Mouse (Mus musculus): ENCODE measurements around the gene BC030867. TPM values are rescaled to one million over a fixed set of nuclear protein-coding genes. Genes with fewer than 3 reads are reported as not detected.

BC030867 gene
- total and polyA plus RNA-seq, 3 experiments = 20.0 to 51.7 (median 36.2) TPM

DNA sequence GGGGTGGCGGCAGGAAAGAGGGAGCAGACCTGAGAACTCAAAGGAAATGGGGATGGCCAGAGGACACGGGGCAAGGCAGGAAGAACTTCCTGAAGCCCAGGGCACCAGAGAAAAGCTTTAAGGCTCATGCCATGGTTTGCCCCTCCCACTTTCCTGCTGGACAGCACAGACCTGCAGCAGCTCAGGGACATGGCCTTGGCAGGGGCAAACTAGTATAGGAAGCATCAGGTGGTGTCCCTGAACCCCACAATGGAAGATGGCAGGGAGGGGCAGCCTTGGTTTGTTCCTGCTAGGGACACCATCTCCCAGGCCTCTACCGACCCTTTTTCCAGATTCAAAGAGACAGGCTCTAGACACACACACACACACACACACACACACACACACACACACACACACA lies 56.7 kb downstream of the BC030867 start:
- TF ChIP-seq MXI1 (IDR thresholded peaks at IDR 0.05; ENCODE audit: low read depth, low read length) (no peak), GATA1 (IDR thresholded peaks at IDR 0.05; ENCODE audit: low read depth, low read length) (no peak), E2F4 (IDR thresholded peaks at IDR 0.05; ENCODE audit: borderline replicate concordance, low read depth, low read length) (no peak), POLR2A (IDR thresholded peaks at IDR 0.05; ENCODE audit: control insufficient read depth in 1 of 2, insufficient read depth in 1 of 2, low read depth in 1 of 2, low read length in 2 of 2, poor library complexity in 1 of 2) (no peak; a peak in 1 of 4 replicates), ELF1 (IDR thresholded peaks at IDR 0.05; ENCODE audit: low read depth, low read length) (no peak), NELFE (IDR thresholded peaks at IDR 0.05; ENCODE audit: low read depth, low read length) (no peak)
- H3K9me3 ChIP-seq (replicated peaks; ENCODE audit: insufficient read depth, low read length) = no peaks in the 10 kb centered on the region
- H3K79me2 ChIP-seq (ENCODE audit: control insufficient read depth, insufficient read depth, low read length, poor library complexity) = no peaks in the 10 kb centered on the region
- H3K27ac ChIP-seq (ENCODE audit: control insufficient read depth, low read depth, low read length) = no peak overlapping the region
- peaks cover 0 to 5% of the 10 kb centered on the region in 2 experiments; a peak in 2 of 4 replicates for H3K36me3 ChIP-seq (ENCODE audit: control insufficient read depth in 1 of 2, insufficient read depth in 2 of 2, low read length in 2 of 2)
- no peak overlapping the region for H3K4me3 ChIP-seq (ENCODE audit: control insufficient read depth in 1 of 2, insufficient read depth in 1 of 2, low read depth in 2 of 2, low read length in 2 of 2)
- DNase-seq (ENCODE audit: low read depth, low spot score) = no peak
- peaks cover 0 to 7% of the 10 kb centered on the region in 2 experiments; a peak in 2 of 4 replicates for H3K4me1 ChIP-seq (ENCODE audit: control insufficient read depth in 1 of 2, insufficient read depth in 2 of 2, low read length in 2 of 2)
- no peaks in the 10 kb centered on the region for H3K27me3 ChIP-seq (ENCODE audit: control insufficient read depth in 1 of 2, insufficient read depth in 2 of 2, low read length in 2 of 2)
- H3K9ac ChIP-seq (ENCODE audit: control insufficient read depth, low read depth, low read length, poor library complexity, severe bottlenecking) = no peak overlapping the region

DNA sequence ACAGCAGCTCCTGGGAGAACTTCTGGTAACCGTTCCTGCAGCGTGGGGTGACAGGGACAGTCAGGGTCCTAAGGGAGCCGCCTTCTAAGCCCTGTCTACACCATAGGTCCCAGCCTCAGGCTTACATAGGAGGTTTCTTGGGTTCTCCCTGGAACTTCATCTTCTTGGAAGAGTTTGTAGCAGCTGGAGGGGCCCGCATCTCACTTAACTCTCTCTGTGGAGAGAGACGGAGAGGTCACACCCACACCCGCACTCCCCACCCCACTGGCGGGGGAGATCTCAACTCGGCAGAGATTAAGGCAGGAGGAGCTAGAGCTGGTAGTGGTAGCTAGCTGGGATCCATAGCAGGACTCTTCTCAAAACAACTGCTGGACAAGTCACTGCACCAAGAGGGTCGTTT lies 59.4 kb downstream of the BC030867 start:
- no peak for DNase-seq (ENCODE audit: low read depth, low spot score)
- Histone ChIP-seq H3K27ac (ENCODE audit: control insufficient read depth, low read depth, low read length) (no peak overlapping the region), H3K9me3 (replicated peaks; ENCODE audit: insufficient read depth, low read length) (no peaks in the 10 kb centered on the region), H3K4me1 (ENCODE audit: control insufficient read depth in 1 of 2, insufficient read depth in 2 of 2, low read length in 2 of 2) (peaks cover 0 to 7% of the 10 kb centered on the region in 2 experiments; a peak in 2 of 4 replicates), H3K36me3 (ENCODE audit: control insufficient read depth in 1 of 2, insufficient read depth in 2 of 2, low read length in 2 of 2) (peaks cover 2 to 5% of the 10 kb centered on the region in 2 experiments; a peak in 3 of 4 replicates), H3K79me2 (ENCODE audit: control insufficient read depth, insufficient read depth, low read length, poor library complexity) (peaks cover under 1% of the 10 kb centered on the region; the same call in 1 of the 2 replicates), H3K9ac (ENCODE audit: control insufficient read depth, low read depth, low read length, poor library complexity, severe bottlenecking) (no peak overlapping the region), H3K4me3 (ENCODE audit: control insufficient read depth in 1 of 2, insufficient read depth in 1 of 2, low read depth in 2 of 2, low read length in 2 of 2) (no peak overlapping the region), H3K27me3 (ENCODE audit: control insufficient read depth in 1 of 2, insufficient read depth in 2 of 2, low read length in 2 of 2) (no peaks in the 10 kb centered on the region)
- TF ChIP-seq ZMIZ1 (IDR thresholded peaks at IDR 0.05; ENCODE audit: low read depth, low read length) (no peak), RAD21 (IDR thresholded peaks at IDR 0.05; ENCODE audit: low read depth, low read length) (no peak), JUND (IDR thresholded peaks at IDR 0.05; ENCODE audit: low read depth, low read length) (no peak), MAFK (IDR thresholded peaks at IDR 0.05; ENCODE audit: borderline replicate concordance, low read depth, low read length) (no peak), ZC3H11A (IDR thresholded peaks at IDR 0.05; ENCODE audit: low read depth, low read length) (no peak)

DNA sequence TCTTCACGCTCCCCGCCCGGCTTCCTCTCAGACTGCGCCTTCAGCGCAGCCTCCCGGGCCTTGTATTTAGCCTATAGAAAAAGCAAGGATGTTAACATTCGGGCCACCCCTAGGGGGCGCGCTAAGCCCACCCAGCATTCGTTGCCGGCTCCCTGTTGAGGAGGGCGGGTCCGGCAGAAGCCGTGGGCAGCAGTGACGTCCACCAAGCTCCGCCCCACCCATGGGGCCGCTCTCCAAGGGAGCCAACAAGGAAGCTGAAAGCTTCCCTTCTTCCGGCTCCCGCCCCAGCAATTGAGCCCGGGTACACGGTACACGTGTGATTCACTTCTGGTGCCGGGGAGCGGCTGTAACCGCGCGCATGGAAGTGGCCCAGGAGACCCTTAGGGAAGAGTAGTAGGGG lies 60.3 kb downstream of the BC030867 start:
- peaks cover 0 to 7% of the 10 kb centered on the region in 2 experiments; a peak in 2 of 4 replicates for H3K4me1 ChIP-seq (ENCODE audit: control insufficient read depth in 1 of 2, insufficient read depth in 2 of 2, low read length in 2 of 2)
- H3K36me3 ChIP-seq (ENCODE audit: control insufficient read depth in 1 of 2, insufficient read depth in 2 of 2, low read length in 2 of 2) = peaks cover 3 to 5% of the 10 kb centered on the region in 2 experiments; a peak in 3 of 4 replicates
- H3K9ac ChIP-seq (ENCODE audit: control insufficient read depth, low read depth, low read length, poor library complexity, severe bottlenecking) = peak overlapping the region; percentile 64
- peak; percentile 39; the same call in 1 of the 2 replicates for TF ChIP-seq ZC3H11A (IDR thresholded peaks at IDR 0.05; ENCODE audit: low read depth, low read length)
- TF ChIP-seq SMC3 (IDR thresholded peaks at IDR 0.05; ENCODE audit: low read depth, low read length) = peak; percentile 68
- no peak for TF ChIP-seq BHLHE40 (IDR thresholded peaks at IDR 0.05; ENCODE audit: borderline replicate concordance, low read depth, low read length)
- TF ChIP-seq MAZ (IDR thresholded peaks at IDR 0.05; ENCODE audit: low read depth, low read length) = peak; percentile 82
- TF ChIP-seq ZMIZ1 (IDR thresholded peaks at IDR 0.05; ENCODE audit: low read depth, low read length) = no peak
- no peak for TF ChIP-seq MAFK (IDR thresholded peaks at IDR 0.05; ENCODE audit: borderline replicate concordance, low read depth, low read length)
- TF ChIP-seq MYB (IDR thresholded peaks at IDR 0.05; ENCODE audit: low read depth, low read length) = no peak
- peak; percentile 74 for TF ChIP-seq ZNF384 (IDR thresholded peaks at IDR 0.05; ENCODE audit: low read depth, low read length)
- TF ChIP-seq TAL1 (IDR thresholded peaks at IDR 0.05; ENCODE audit: low read length) = no peak
- peak; percentile 91 for TF ChIP-seq ELF1 (IDR thresholded peaks at IDR 0.05; ENCODE audit: low read depth, low read length)
- peak; percentile 95 for TF ChIP-seq MAX (IDR thresholded peaks at IDR 0.05; ENCODE audit: low read length)
- TF ChIP-seq CHD2 (IDR thresholded peaks at IDR 0.05; ENCODE audit: low read length) = no peak
- peak; percentile 86 for TF ChIP-seq RAD21 (IDR thresholded peaks at IDR 0.05; ENCODE audit: low read depth, low read length)
- TF ChIP-seq JUND (IDR thresholded peaks at IDR 0.05; ENCODE audit: low read depth, low read length) = no peak
- TF ChIP-seq POLR2AphosphoS2 (IDR thresholded peaks at IDR 0.05; ENCODE audit: low read length) = peak; percentile 93
- TF ChIP-seq TCF12 (IDR thresholded peaks at IDR 0.05; ENCODE audit: low read depth, low read length) = 0 out of 2 replicates have a peak, but pooled peaks have one; percentile 25
- TF ChIP-seq GABPA (IDR thresholded peaks at IDR 0.05; ENCODE audit: low read depth, low read length) = no peak
- TF ChIP-seq NELFE (IDR thresholded peaks at IDR 0.05; ENCODE audit: low read depth, low read length) = peak; percentile 80
- peak; percentile 71 for TF ChIP-seq TBP (IDR thresholded peaks at IDR 0.05; ENCODE audit: low read depth, low read length)
- TF ChIP-seq USF2 (IDR thresholded peaks at IDR 0.05; ENCODE audit: borderline replicate concordance in 1 of 2, insufficient read depth in 1 of 2, low read depth in 1 of 2, low read length in 2 of 2) = no peak
- peak; percentile 61; the same call in 1 of the 2 replicates for TF ChIP-seq E2F4 (IDR thresholded peaks at IDR 0.05; ENCODE audit: borderline replicate concordance, low read depth, low read length)
- TF ChIP-seq SIN3A (IDR thresholded peaks at IDR 0.05; ENCODE audit: low read length) = peak; percentile 98

More for the DNA sequence above, 60.3 kb downstream of the BC030867 start:
- Histone ChIP-seq H3K4me3 (ENCODE audit: control insufficient read depth in 1 of 2, insufficient read depth in 1 of 2, low read depth in 2 of 2, low read length in 2 of 2) (peak overlapping the region; percentile 43 to 52), H3K27me3 (ENCODE audit: control insufficient read depth in 1 of 2, insufficient read depth in 2 of 2, low read length in 2 of 2) (no peaks in the 10 kb centered on the region), H3K79me2 (ENCODE audit: control insufficient read depth, insufficient read depth, low read length, poor library complexity) (peaks cover 2% of the 10 kb centered on the region; the same call in 1 of the 2 replicates), H3K9me3 (replicated peaks; ENCODE audit: insufficient read depth, low read length) (no peaks in the 10 kb centered on the region), H3K27ac (ENCODE audit: control insufficient read depth, low read depth, low read length) (peak overlapping the region; percentile 52)
- peak; percentile 99 for DNase-seq (ENCODE audit: low read depth, low spot score)
